Mouse (Mus musculus): Measurements from ENCODE around the gene Fat2.

Gene Fat2

DNA sequence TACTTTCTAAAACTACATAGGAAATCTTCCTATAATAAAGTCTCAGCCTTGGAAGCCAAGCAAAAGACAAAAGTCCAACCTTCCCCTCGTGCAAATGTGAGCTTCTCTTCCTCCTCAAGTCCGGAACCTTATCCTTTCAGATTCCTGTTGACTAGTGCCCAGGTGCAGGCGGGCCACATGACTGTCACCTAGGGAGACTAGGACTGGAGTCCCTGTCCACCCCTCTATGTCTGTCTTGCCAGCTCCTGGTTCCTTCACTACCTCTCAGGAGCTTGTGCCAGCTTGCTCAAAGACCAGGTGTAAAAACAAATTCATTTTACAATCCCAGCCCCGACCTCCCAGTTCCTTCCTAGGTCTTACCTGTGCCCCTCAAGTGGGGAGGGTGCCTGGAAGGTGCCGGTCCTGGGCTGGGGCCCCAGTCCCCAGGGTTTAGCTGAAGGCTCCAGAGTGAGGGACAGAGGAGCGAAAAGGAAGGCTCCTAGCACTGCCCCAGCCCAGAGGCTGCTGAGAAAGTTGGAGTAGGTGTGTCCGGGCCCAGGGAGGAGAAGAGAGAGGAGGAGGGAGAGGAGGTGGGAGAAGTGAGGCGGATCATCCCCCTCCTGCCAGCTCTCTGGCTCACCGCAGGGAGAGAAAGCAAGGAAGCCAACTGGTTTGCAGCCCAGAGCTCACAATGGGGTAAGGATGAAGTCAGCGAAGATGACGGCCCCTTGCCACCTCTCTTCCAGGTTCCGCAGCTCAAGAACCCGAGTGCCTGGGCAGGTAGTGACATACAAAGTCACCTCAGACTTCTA lies at the start of gene Fat2:
Gene Fat2, minus strand, starts transcription at position 464 of the 791 bp plus-strand sequence.
- DNase-seq (ENCODE audit: low spot score in 2 of 2): peak in 1 of 2 experiments; percentile 36

DNA sequence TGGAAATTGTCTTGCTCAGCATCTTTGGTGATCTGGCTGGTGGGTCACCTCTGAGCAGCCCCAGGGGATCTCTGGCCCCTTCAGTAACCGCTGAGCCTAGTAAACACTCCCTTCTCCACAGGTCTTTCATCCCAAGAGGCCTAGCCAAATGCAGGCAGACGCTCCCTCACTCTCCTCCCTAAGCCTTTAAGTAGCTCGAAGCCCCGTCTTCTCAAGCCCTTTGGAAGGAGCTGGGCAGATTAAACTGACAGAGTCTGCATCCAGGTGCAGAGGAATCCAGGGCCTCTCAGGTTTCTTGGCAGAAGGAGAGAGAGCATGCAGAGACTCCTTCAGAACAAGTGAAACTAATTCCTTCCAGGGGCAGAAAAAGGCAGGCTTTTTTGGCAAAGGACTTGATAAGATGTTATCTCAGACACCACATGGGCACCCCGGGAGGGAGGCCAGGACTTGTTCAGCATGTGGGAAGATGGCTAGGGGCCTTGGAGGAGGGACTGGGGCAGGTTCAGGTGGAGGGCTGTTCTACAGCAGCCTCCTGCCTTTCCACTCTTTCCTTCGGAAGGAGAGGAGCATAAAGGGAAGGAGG lies 47.2 kb upstream of the Fat2 start:
- peak in 1 of 2 experiments; percentile 44 for DNase-seq (ENCODE audit: low spot score in 2 of 2)

DNA sequence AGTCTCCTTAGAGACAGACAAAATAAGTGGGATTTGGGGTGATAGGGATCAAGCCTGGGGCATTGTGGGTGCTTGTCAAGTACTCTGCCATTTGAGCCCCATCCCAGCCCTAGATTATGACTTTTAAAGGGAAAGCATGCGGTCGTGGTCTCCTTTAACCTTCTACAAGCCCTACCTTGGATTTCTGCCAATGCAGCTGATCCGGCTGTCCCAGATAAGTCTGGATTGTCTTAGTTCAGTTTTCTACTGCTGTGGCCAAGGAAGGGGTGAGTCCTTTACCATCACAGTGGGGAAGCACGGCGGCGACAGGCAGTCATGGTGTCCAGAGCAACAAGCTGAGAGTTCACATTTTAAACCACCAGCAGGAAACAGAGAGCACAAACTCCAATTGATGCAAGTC lies 44.5 kb upstream of the Fat2 start:
- no peak for DNase-seq (ENCODE audit: low spot score in 2 of 2)

- no peak for DNase-seq (ENCODE audit: low spot score in 2 of 2)
Measured at GRCm38 (mm10) chr11:55378371-55378770, 42.0 kb upstream of the Fat2 start.

DNA sequence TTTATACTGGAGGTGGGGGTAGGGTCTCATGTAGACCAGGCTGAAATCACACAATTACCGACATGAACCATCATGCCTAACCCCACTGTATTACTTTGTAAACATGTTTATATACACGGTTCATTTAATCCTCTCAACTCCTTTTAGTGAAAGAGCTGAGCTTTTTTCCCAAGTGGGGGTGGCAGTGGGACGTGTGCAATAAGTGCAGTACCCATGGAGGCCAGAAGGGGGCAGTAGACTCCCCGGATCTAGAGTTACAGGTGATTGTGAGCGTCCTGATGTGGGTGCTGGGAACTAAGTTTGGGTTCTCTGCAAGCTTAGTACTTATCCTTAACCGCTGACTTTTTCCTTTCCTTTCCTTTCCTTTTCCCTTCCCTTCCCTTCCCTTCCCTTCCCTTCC lies 37.5 kb upstream of the Fat2 start:
- DNase-seq (ENCODE audit: low spot score in 2 of 2): no peak

DNA sequence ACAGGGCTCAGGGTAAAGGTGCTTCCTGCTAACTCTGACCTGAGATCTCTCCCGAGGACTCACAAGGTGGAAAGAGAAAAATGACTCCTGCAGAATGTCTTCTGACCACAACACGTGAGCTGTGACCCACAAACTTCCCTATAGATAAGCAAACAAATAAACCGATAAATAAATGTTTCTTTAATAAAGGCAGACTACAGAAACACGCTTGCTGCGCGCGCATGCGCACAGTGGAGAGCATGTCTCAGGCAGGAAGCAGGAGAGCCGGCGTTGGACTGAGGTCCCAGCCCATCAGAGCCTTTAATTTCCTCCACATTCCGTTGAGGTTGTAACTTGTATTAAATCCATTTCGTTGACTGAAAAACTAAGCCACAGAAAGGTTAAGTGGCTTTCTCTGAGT lies 37.0 kb upstream of the Fat2 start:
- DNase-seq (ENCODE audit: low spot score in 2 of 2): no peak

DNA sequence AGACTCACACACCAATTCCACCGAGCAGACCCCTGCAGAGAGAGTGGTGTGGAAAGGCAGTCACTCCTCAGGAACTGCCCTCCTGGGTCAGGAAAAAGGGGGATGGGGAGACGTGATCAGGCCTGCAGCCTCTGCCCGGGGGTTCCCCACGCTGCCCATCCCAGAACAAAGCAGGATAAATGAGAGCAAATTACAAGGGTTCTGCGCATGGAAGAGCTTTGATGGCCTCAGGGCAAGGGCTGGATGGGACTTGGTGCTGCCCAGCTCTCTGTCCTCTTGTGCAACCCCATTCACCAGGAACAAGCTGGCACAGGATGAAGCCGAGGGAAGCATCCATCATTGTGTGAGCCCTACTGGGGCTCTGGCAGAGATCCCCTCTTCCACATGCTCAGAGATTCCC lies 35.6 kb upstream of the Fat2 start:
- DNase-seq (ENCODE audit: low spot score in 2 of 2): no peak

- DNase-seq (ENCODE audit: low spot score in 2 of 2): no peak
Measured at GRCm38 (mm10) chr11:55369093-55369471, 32.7 kb upstream of the Fat2 start.

DNA sequence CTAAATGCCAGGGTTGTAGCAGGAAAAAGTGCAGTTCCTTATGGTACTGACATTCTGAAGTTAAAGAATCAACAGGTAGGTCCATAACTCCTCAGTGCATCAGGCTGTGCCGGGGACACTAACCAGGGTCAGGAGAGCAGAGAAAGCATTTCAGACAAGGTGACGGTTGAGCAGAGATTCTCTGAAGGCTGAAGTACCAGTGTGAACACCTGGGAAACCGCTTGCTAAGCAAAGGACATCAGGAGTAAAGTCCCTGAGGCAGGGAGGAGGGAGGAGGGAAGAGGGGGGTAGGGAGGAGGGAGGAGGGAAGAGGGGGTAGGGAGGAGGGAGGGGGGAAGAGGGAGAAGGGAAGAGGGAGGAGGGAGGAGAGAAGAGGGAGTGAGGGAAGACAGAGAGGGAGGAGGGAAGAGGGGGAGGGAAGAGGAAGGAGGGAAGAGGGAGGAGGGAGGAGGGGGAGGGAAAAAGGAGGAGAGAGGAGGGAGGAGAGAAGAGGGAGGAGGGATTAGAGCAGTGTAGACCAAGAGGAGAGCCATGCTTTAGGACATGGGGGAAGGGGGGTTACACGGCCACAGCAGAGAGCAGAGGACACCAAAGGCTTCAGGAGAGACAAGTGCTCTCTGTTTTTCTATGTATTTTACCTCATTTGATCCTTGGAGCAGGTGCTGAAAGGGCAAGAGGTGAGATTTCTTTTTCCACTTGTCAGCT lies 32.2 kb upstream of the Fat2 start:
- DNase-seq (ENCODE audit: low spot score in 2 of 2): no peak

- DNase-seq (ENCODE audit: low spot score in 2 of 2): no peak
Measured at GRCm38 (mm10) chr11:55367783-55368182, 31.4 kb upstream of the Fat2 start.

DNA sequence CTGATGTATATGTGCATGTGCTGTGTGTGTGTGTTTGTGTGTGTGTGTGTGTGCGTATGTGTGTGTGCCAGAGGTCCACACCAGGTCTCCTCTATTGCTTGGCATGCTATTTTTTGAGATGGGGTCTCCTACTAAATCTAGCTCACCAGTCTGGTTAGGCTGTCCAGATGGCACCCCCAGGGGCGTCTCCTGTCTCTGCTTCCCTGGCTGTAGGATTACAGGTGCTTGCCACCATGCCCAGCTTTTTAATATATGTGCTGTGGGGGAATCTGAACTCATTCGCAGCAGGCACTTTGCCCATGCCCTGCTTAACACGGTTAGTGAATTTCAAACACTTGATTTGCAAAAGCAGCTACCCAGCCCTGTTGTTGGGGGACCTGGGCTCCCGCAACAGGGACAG lies 29.5 kb upstream of the Fat2 start:
- DNase-seq (ENCODE audit: low spot score in 2 of 2): no peak

GRCm38 (mm10) chr11:55365242-55365641 lies 28.9 kb upstream of the Fat2 start:
- DNase-seq (ENCODE audit: low spot score in 2 of 2): no peak

DNA sequence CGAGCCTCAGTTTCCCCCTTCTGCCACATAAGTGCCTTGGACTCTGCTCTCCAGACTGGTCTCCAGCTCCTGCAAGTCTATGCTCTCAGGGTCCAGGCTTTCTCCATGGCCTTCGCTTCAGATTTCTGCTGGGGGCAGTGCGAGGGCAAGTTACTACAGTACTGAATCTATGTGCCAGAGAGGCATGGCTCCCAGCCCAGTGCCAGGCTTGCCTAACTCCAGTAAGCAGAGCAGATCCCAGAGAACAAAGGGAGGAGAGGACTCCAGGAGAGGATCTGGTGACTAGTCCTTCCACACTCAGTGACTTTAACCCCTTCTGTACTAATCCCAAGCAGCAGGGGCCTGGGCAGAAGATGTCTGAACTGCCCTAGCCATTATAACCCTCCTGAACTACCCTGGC lies 28.3 kb upstream of the Fat2 start:
- no peak for DNase-seq (ENCODE audit: low spot score in 2 of 2)

GRCm38 (mm10) chr11:55358094-55358783 lies 21.9 kb upstream of the Fat2 start:
- DNase-seq (ENCODE audit: low spot score in 2 of 2): no peak

GRCm38 (mm10) chr11:55356846-55357245 lies 20.5 kb upstream of the Fat2 start:
- DNase-seq (ENCODE audit: low spot score in 2 of 2): no peak

DNA sequence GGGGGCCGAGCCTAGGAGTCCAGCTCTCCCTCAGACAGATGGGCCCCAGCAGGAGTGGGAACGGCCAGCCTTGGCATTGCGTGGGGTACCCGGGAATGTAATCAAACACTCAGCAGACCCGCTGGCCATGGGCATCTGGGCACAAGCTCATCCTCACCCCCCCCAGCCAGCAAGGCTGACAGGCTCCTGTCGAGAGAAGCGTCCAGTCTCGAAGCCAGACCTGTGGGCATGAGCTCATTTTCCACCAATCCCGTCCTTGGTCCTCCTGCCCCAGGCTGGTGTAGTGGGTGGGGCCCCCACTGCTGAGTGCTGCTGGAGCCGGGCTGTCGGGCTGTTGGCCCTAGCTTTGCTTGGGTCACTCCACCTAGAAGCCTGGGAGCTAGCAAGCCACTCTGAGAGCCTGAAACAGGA lies 5.6 kb upstream of the Fat2 start:
- no peak for DNase-seq (ENCODE audit: low spot score in 2 of 2)

- DNase-seq (ENCODE audit: low spot score in 2 of 2): no peak
Measured at GRCm38 (mm10) chr11:55340789-55341188, 4.4 kb upstream of the Fat2 start.

DNA sequence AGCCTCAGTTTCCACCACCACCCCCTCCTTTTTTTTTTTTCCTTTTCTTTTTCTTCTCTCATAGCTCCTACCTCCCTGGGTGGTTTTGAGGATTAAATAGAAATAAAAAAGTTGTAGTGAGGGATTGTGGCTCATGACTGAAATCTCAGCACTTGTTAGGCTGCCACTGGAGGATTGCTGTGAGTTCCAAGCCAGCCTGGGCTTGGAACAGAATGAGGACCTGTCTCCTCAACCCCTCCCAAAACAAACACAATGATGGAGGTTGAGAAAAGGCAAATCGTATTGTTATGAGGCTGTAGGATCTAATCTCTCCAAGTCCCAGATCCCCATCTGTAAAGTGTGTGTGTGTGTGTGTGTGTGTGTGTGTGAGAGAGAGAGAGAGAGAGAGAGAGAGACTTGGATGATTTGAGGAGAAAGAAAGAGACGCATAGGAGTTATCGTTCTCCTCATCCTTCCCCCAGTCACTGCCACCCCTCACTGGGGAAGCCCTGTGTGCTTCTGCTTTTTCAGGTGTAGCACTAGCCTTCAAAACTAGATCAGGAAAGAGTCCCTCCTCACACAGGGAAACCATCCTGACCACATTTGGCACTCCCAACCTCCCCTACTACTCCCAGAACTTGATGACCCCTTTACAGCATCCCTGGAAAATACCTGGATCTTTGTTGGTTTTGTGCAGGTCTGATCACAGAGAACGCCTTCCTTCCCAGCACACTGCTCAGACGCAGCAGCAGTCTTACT lies 837 bp upstream of the Fat2 start:
- DNase-seq (ENCODE audit: low spot score in 2 of 2): no peak

DNA sequence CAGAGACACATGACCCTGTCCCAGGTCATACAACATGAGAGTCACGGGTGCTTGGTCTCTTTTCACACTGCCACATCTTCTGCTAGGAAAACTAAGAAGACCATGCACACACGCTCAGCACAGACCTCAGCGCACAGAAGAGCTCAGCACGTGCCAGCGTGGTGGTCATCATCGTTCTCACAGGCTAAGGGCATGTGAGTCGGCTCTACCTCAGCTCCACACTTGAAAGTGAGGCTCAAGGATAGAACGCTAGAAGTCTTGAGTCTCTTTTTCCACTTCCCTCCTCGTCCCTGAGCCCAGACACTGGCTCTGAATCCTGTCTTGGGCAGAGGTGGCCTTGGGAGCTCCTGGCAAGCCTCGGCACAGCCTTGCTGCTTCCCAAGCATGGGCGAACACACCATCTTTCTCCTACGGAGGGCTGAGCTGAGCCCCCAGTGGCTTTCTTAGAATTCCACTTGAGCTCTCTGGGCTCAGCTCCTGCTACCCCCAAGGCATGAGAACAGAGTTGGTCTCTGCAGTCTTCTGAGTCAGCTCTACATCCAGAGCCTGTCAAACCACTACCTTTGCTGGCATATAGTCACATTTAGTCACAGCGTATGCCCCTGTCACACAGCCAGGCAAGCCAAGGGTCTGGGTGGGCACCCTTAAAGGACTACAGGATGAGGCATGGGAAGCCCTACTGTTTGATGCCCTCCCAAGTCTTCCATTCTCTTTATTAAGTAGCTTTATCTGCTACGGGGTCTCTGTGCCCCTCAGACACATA lies 869 bp downstream of the Fat2 start:
- DNase-seq (ENCODE audit: low spot score in 2 of 2): no peak

- no peak for DNase-seq (ENCODE audit: low spot score in 2 of 2)
Measured at GRCm38 (mm10) chr11:55334545-55334944, 1.8 kb downstream of the Fat2 start.

GRCm38 (mm10) chr11:55334063-55334462 lies 2.3 kb downstream of the Fat2 start:
- DNase-seq (ENCODE audit: low spot score in 2 of 2): no peak
